Mouse (Mus musculus): ENCODE measurements around the gene Ybx1. TPM values are rescaled to one million over a fixed set of nuclear protein-coding genes. Genes with fewer than 3 reads are reported as not detected.
A peak's percentile ranks its signal among the peaks of the same experiment; 100 is the strongest.

The Ybx1 gene
- 734 TPM for polyA plus RNA-seq (2012; fragmentation: generic; extraction: Trizol)

GRCm38 (mm10) chr4:119294415-119295133 is at the start of gene Ybx1:
TSS of gene Ybx1 (minus strand) at chr4:119294604.
- no peak for TF ChIP-seq TCF12 (IDR thresholded peaks at IDR 0.05; ENCODE audit: insufficient read depth, poor library complexity, severe bottlenecking)
- TF ChIP-seq MYOD1 (IDR thresholded peaks at IDR 0.05; ENCODE audit: control insufficient read depth in 1 of 3, insufficient read length in 2 of 3, low read depth in 2 of 3), result no peak
- TF ChIP-seq POLR2AphosphoS2 (IDR thresholded peaks at IDR 0.05; ENCODE audit: insufficient read length, low read depth), result peak; percentile 67
- TF ChIP-seq CEBPB (IDR thresholded peaks at IDR 0.05; ENCODE audit: insufficient read depth, poor library complexity, severe bottlenecking), result no peak
- peak; percentile 24 for TF ChIP-seq REST (IDR thresholded peaks at IDR 0.05; ENCODE audit: insufficient read depth, insufficient read length)
- peak; percentile 12 for TF ChIP-seq MAX (IDR thresholded peaks at IDR 0.05; ENCODE audit: low read depth)
- peak; percentile 61 for TF ChIP-seq E2F4 (IDR thresholded peaks at IDR 0.05; ENCODE audit: insufficient read depth)
- TF ChIP-seq SRF (IDR thresholded peaks at IDR 0.05; ENCODE audit: control insufficient read depth, insufficient read length, low read depth), result no peak
- TF ChIP-seq USF1 (IDR thresholded peaks at IDR 0.05; ENCODE audit: low read depth), result peak; percentile 91
- no peak for TF ChIP-seq TCF3 (IDR thresholded peaks at IDR 0.05; ENCODE audit: insufficient read length, low read depth)
- TF ChIP-seq MYOG (IDR thresholded peaks at IDR 0.05; ENCODE audit: control insufficient read depth in 1 of 3, insufficient read depth in 1 of 3, insufficient read length in 2 of 3, low read depth in 2 of 3), result no peak
- peak; percentile 74 for TF ChIP-seq POLR2A (IDR thresholded peaks at IDR 0.05; ENCODE audit: insufficient read length, low read depth)
- peak within 1 kb of the TSS; percentile 86 for H3K4me3 ChIP-seq
- H3K36me3 ChIP-seq (ENCODE audit: control insufficient read depth, insufficient read depth), result peaks cover 16% of the 10 kb centered on the region
- H3K27me3 ChIP-seq (ENCODE audit: control insufficient read depth, insufficient read depth, insufficient read length), result no peaks in the 10 kb centered on the region
- H3K79me2 ChIP-seq (ENCODE audit: control insufficient read depth, insufficient read depth), result peaks cover 46% of the 10 kb centered on the region
- peak within 1 kb of the TSS; percentile 99 for H3ac ChIP-seq (ENCODE audit: control insufficient read depth, insufficient read length)
- peak within 1 kb of the TSS; percentile 98 for H3K4me2 ChIP-seq (ENCODE audit: low read depth)

DNA sequence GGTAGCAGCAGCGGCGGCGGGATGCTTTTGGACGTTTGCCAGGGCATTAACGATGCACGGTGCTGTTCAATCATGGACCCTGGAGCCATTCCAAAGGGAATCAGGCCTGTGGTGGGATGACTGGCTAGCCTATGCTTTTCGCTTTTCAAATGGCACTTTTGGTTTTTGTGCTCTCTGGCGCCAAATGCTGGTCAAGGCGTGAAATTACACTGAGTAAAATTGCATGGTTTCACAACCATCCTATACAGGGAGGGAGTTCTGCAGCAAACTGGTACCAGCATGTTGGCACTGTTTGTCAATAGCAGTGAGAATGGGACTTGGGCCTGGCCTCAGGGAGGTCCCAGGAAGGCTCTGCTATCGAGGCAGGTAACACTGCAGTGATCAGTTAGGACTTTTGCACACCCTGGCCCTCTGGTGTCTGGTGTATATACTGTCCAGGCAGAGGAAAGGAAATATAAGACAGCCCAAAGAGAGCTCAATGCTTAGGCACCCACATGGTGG is 44.5 kb upstream of the Ybx1 start:
- H3K4me3 ChIP-seq, result no peak overlapping the region
- no peaks in the 10 kb centered on the region for H3K79me2 ChIP-seq (ENCODE audit: control insufficient read depth, insufficient read depth)
- H3ac ChIP-seq (ENCODE audit: control insufficient read depth, insufficient read length), result no peak overlapping the region
- H3K4me2 ChIP-seq (ENCODE audit: low read depth), result no peak overlapping the region
- no peaks in the 10 kb centered on the region for H3K36me3 ChIP-seq (ENCODE audit: control insufficient read depth, insufficient read depth)
- TF ChIP-seq POLR2AphosphoS2 (IDR thresholded peaks at IDR 0.05; ENCODE audit: insufficient read length, low read depth) (no peak), MYOD1 (IDR thresholded peaks at IDR 0.05; ENCODE audit: control insufficient read depth in 1 of 3, insufficient read length in 2 of 3, low read depth in 2 of 3) (no peak), CEBPB (IDR thresholded peaks at IDR 0.05; ENCODE audit: insufficient read depth, poor library complexity, severe bottlenecking) (no peak), REST (IDR thresholded peaks at IDR 0.05; ENCODE audit: insufficient read depth, insufficient read length) (no peak), TCF12 (IDR thresholded peaks at IDR 0.05; ENCODE audit: insufficient read depth, poor library complexity, severe bottlenecking) (no peak), USF1 (IDR thresholded peaks at IDR 0.05; ENCODE audit: low read depth) (no peak), E2F4 (IDR thresholded peaks at IDR 0.05; ENCODE audit: insufficient read depth) (no peak), MYOG (IDR thresholded peaks at IDR 0.05; ENCODE audit: control insufficient read depth in 1 of 3, insufficient read depth in 1 of 3, insufficient read length in 2 of 3, low read depth in 2 of 3) (no peak), SRF (IDR thresholded peaks at IDR 0.05; ENCODE audit: control insufficient read depth, insufficient read length, low read depth) (no peak), TCF3 (IDR thresholded peaks at IDR 0.05; ENCODE audit: insufficient read length, low read depth) (no peak)
- no peaks in the 10 kb centered on the region for H3K27me3 ChIP-seq (ENCODE audit: control insufficient read depth, insufficient read depth, insufficient read length)

DNA sequence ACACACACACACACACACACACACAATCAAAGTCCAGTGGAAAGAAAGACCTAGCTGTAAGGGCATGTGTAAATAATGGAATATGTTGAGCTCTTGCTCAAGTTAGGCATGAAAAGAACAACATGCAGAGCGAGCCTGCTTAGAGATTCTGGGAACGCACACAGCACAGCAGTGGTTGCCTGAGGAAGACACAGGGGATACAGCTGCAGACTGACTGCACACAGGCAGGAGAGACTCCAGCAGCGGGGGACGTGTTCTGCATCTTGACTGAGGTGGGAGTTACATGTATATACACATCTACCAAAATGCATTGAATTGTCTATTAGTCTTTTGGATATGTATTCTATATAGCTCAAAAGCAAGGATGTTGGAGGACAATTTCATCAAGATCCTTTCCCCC is 44.0 kb upstream of the Ybx1 start:
- H3K79me2 ChIP-seq (ENCODE audit: control insufficient read depth, insufficient read depth), result no peaks in the 10 kb centered on the region
- no peaks in the 10 kb centered on the region for H3K36me3 ChIP-seq (ENCODE audit: control insufficient read depth, insufficient read depth)
- no peak overlapping the region for H3K4me2 ChIP-seq (ENCODE audit: low read depth)
- no peak overlapping the region for H3ac ChIP-seq (ENCODE audit: control insufficient read depth, insufficient read length)
- no peaks in the 10 kb centered on the region for H3K27me3 ChIP-seq (ENCODE audit: control insufficient read depth, insufficient read depth, insufficient read length)
- no peak for TF ChIP-seq TCF12 (IDR thresholded peaks at IDR 0.05; ENCODE audit: insufficient read depth, poor library complexity, severe bottlenecking)
- no peak for TF ChIP-seq TCF3 (IDR thresholded peaks at IDR 0.05; ENCODE audit: insufficient read length, low read depth)
- TF ChIP-seq E2F4 (IDR thresholded peaks at IDR 0.05; ENCODE audit: insufficient read depth), result no peak
- TF ChIP-seq REST (IDR thresholded peaks at IDR 0.05; ENCODE audit: insufficient read depth, insufficient read length), result no peak
- no peak for TF ChIP-seq SRF (IDR thresholded peaks at IDR 0.05; ENCODE audit: control insufficient read depth, insufficient read length, low read depth)
- no peak for TF ChIP-seq USF1 (IDR thresholded peaks at IDR 0.05; ENCODE audit: low read depth)
- TF ChIP-seq MYOD1 (IDR thresholded peaks at IDR 0.05; ENCODE audit: control insufficient read depth in 1 of 3, insufficient read length in 2 of 3, low read depth in 2 of 3), result no peak
- TF ChIP-seq MYOG (IDR thresholded peaks at IDR 0.05; ENCODE audit: control insufficient read depth in 1 of 3, insufficient read depth in 1 of 3, insufficient read length in 2 of 3, low read depth in 2 of 3), result no peak
- no peak for TF ChIP-seq CEBPB (IDR thresholded peaks at IDR 0.05; ENCODE audit: insufficient read depth, poor library complexity, severe bottlenecking)
- no peak for TF ChIP-seq POLR2A (IDR thresholded peaks at IDR 0.05; ENCODE audit: insufficient read length, low read depth)
- no peak for TF ChIP-seq MAX (IDR thresholded peaks at IDR 0.05; ENCODE audit: low read depth)
- TF ChIP-seq POLR2AphosphoS2 (IDR thresholded peaks at IDR 0.05; ENCODE audit: insufficient read length, low read depth), result no peak
- H3K4me3 ChIP-seq, result no peak overlapping the region

GRCm38 (mm10) chr4:119333487-119333886 is 39.1 kb upstream of the Ybx1 start:
- Histone ChIP-seq H3K79me2 (ENCODE audit: control insufficient read depth, insufficient read depth) (no peaks in the 10 kb centered on the region), H3K27me3 (ENCODE audit: control insufficient read depth, insufficient read depth, insufficient read length) (peaks cover 23% of the 10 kb centered on the region), H3K4me2 (ENCODE audit: low read depth) (no peak overlapping the region), H3K4me3 (no peak overlapping the region), H3K36me3 (ENCODE audit: control insufficient read depth, insufficient read depth) (no peaks in the 10 kb centered on the region), H3ac (ENCODE audit: control insufficient read depth, insufficient read length) (no peak overlapping the region)
- TF ChIP-seq TCF3 (IDR thresholded peaks at IDR 0.05; ENCODE audit: insufficient read length, low read depth) (no peak), E2F4 (IDR thresholded peaks at IDR 0.05; ENCODE audit: insufficient read depth) (no peak), TCF12 (IDR thresholded peaks at IDR 0.05; ENCODE audit: insufficient read depth, poor library complexity, severe bottlenecking) (no peak), MYOD1 (IDR thresholded peaks at IDR 0.05; ENCODE audit: control insufficient read depth in 1 of 3, insufficient read length in 2 of 3, low read depth in 2 of 3) (no peak), REST (IDR thresholded peaks at IDR 0.05; ENCODE audit: insufficient read depth, insufficient read length) (no peak), SRF (IDR thresholded peaks at IDR 0.05; ENCODE audit: control insufficient read depth, insufficient read length, low read depth) (no peak), POLR2AphosphoS2 (IDR thresholded peaks at IDR 0.05; ENCODE audit: insufficient read length, low read depth) (no peak), MYOG (IDR thresholded peaks at IDR 0.05; ENCODE audit: control insufficient read depth in 1 of 3, insufficient read depth in 1 of 3, insufficient read length in 2 of 3, low read depth in 2 of 3) (no peak), POLR2A (IDR thresholded peaks at IDR 0.05; ENCODE audit: insufficient read length, low read depth) (no peak), MAX (IDR thresholded peaks at IDR 0.05; ENCODE audit: low read depth) (no peak), USF1 (IDR thresholded peaks at IDR 0.05; ENCODE audit: low read depth) (no peak), CEBPB (IDR thresholded peaks at IDR 0.05; ENCODE audit: insufficient read depth, poor library complexity, severe bottlenecking) (no peak)
